Mouse (Mus musculus) heart, embryonic 14.5 days (tissue): ENCODE results near the gene Slc7a11. TPM values are rescaled to one million over a fixed set of nuclear protein-coding genes. Genes with fewer than 3 reads are reported as not detected.

Experiments used
- ATAC-seq: fragments of 200-750 bp; cut with Nextera tagmentation; 2 replicates; pipeline ENCODE4 v1.8.0; 2017; ENCODE audit warnings: low read depth, moderate TSS enrichment; ENCODE audit not compliant: insufficient number of reproducible peaks, insufficient read depth, low FRiP score
- H3K27ac ChIP-seq, 2 experiments: fragments of 200-500 bp in 1 of 2; fragments of 300-500 bp in 1 of 2; sonication (generic) in 1 of 2; replicated peaks in 1 of 2; 2 replicates each; pipeline ENCODE4 v1.5.1; 2012 to 2014; ENCODE audit warnings: low read depth in 2 of 2, low read length in 2 of 2, control low read depth in 1 of 2, mild to moderate bottlenecking in 1 of 2, mixed read lengths in 1 of 2; ENCODE audit not compliant: control insufficient read depth in 1 of 2, insufficient read depth in 1 of 2
- H3K27me3 ChIP-seq: fragments of 300-500 bp; sonication (generic); 2 replicates; pipeline ENCODE4 v1.6.1; 2014; ENCODE audit warnings: mild to moderate bottlenecking, low read length, control low read depth; ENCODE audit not compliant: control insufficient read depth, insufficient read depth
- H3K36me3 ChIP-seq: fragments of 300-500 bp; sonication (generic); 2 replicates; pipeline ENCODE4 v1.6.1; 2014; ENCODE audit warnings: mild to moderate bottlenecking, control low read depth, low read length, mixed read lengths; ENCODE audit not compliant: control insufficient read depth, insufficient read depth
- H3K4me1 ChIP-seq, 2 experiments: fragments of 200-500 bp in 1 of 2; fragments of 300-500 bp in 1 of 2; sonication (generic) in 1 of 2; 2 replicates each; pipeline ENCODE4 v1.6.1; 2012 to 2014; ENCODE audit warnings: low read length in 2 of 2, control low read depth in 1 of 2, mixed read lengths in 1 of 2; ENCODE audit not compliant: control insufficient read depth in 2 of 2, insufficient read depth in 2 of 2
- H3K4me2 ChIP-seq: fragments of 300-500 bp; sonication (generic); 2 replicates; pipeline ENCODE4 v1.6.1; 2014; ENCODE audit warnings: mild to moderate bottlenecking, low read length
- H3K4me3 ChIP-seq, 2 experiments: fragments of 200-500 bp in 1 of 2; fragments of 300-500 bp in 1 of 2; sonication (generic) in 1 of 2; 2 replicates each; pipeline ENCODE4 v1.5.1; 2012 to 2014; ENCODE audit warnings: low read length in 2 of 2, mild to moderate bottlenecking in 2 of 2, control low read depth in 1 of 2, low read depth in 1 of 2, moderate library complexity in 1 of 2; ENCODE audit not compliant: control insufficient read depth in 1 of 2, insufficient read depth in 1 of 2
- H3K9ac ChIP-seq: fragments of 300-500 bp; sonication (generic); 2 replicates; pipeline ENCODE4 v1.6.1; 2014; ENCODE audit warnings: mild to moderate bottlenecking, low read length
- H3K9me3 ChIP-seq: fragments of 300-500 bp; sonication (generic); 2 replicates; pipeline ENCODE4 v1.6.1; 2016; ENCODE audit warnings: low read length, control low read depth; ENCODE audit not compliant: control insufficient read depth
- WGBS: fragments of 180-500 bp; shearing (Covaris S2); extraction: QIAGEN DNeasy Blood & Tissue Kit; methylation state at CpG from one replicate; pipeline ENCODE4 v1.1.7; 2014; 5-methylcytosine and 5-hydroxymethylcytosine counted together
- polyA plus RNA-seq: library from polyadenylated mRNA; unstranded; fragments of >200 nt; fragmentation: Nextera tagmentation; extraction: Ambion mirVana; gene quantifications from 2 replicates; pipeline ENCODE4 v1.2.1, GENCODE M21; 2014

The Slc7a11 gene
- polyA plus RNA-seq, 1 experiment from 2014 or later, result 0.16 TPM

DNA sequence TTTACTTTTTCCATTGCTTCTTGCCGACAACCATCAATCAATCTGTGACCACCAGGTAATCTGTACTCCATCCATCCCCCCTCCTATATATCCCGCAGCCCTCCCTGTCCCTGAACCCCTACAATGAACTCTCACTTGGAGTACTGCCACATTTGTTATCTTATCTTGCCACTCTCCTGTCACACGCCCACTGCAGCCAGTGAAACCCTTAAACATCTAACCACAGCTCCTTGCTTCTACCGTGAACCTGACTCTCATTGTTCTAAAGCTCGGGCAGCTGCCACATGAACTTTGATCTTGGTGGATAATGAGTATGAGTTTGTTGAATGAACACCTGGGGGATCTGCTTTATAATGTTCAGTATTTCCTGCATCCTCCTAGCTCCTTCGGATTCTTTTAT, 140.8 kb downstream of the Slc7a11 start:
- no peak for ATAC-seq
- H3K9me3 ChIP-seq, result no peaks in the 10 kb centered on the region
- no peaks in the 10 kb centered on the region for H3K27me3 ChIP-seq
- H3K36me3 ChIP-seq, result no peaks in the 10 kb centered on the region
- 20% methylated on average over 6 of the region's 6 CpGs for WGBS
- H3K27ac ChIP-seq, result no peak overlapping the region
- no peak overlapping the region for H3K4me2 ChIP-seq
- H3K4me1 ChIP-seq, result no peaks in the 10 kb centered on the region
- H3K4me3 ChIP-seq, result no peak overlapping the region
- H3K9ac ChIP-seq, result no peak overlapping the region

GRCm38 (mm10) chr3:50300952-50301303, 142.5 kb downstream of the Slc7a11 start:
- H3K27ac ChIP-seq, result no peak overlapping the region
- no peaks in the 10 kb centered on the region for H3K9me3 ChIP-seq
- H3K36me3 ChIP-seq, result no peaks in the 10 kb centered on the region
- no peak overlapping the region for H3K4me3 ChIP-seq
- ATAC-seq, result no peak
- no peak overlapping the region for H3K9ac ChIP-seq
- no peaks in the 10 kb centered on the region for H3K27me3 ChIP-seq
- 4% methylated on average over 4 of the region's 4 CpGs for WGBS
- no peaks in the 10 kb centered on the region for H3K4me1 ChIP-seq
- no peak overlapping the region for H3K4me2 ChIP-seq

- H3K27me3 ChIP-seq, result no peaks in the 10 kb centered on the region
- 67% methylated on average over 17 of the region's 17 CpGs for WGBS
- H3K4me2 ChIP-seq, result no peak overlapping the region
- H3K27ac ChIP-seq, result no peak overlapping the region
- no peaks in the 10 kb centered on the region for H3K4me1 ChIP-seq
- no peak overlapping the region for H3K4me3 ChIP-seq
- H3K36me3 ChIP-seq, result no peaks in the 10 kb centered on the region
- no peak overlapping the region for H3K9ac ChIP-seq
- no peaks in the 10 kb centered on the region for H3K9me3 ChIP-seq
- no peak for ATAC-seq
Observed at GRCm38 (mm10) chr3:50300002-50300951, 143.1 kb downstream of the Slc7a11 start.

- WGBS, result 68% methylated on average over 7 of the region's 7 CpGs
- no peak for ATAC-seq
Observed at GRCm38 (mm10) chr3:50298366-50298991, 144.9 kb downstream of the Slc7a11 start.

DNA sequence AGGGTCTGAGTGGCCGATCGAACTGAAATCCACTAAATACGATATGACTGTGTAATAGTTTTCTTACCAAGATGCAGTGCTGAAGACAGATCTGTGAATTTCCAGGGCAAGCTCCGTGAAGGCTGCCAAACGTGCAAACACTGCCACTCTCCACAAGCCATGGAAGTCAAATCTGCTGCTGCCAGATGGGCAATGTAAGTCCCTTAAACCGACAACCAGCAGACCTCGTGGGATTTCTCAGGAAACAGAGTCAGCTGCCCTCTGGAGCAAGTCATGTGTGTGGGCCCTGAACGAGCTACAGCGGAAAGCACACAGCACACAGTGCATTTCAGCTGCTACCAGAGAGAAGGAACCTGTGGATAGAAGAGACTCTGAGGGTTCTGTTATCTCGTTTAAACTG, 146.5 kb downstream of the Slc7a11 start:
- Histone ChIP-seq H3K9me3 (no peaks in the 10 kb centered on the region), H3K4me1 (no peaks in the 10 kb centered on the region), H3K9ac (no peak overlapping the region), H3K27me3 (no peaks in the 10 kb centered on the region), H3K4me2 (no peak overlapping the region), H3K27ac (no peak overlapping the region), H3K36me3 (no peaks in the 10 kb centered on the region), H3K4me3 (no peak overlapping the region)
- ATAC-seq, result no peak
- 61% methylated on average over 10 of the region's 10 CpGs for WGBS

More at GRCm38 (mm10) chr3:50298366-50298991, 144.9 kb downstream of the Slc7a11 start:
- Histone ChIP-seq H3K4me3 (no peak overlapping the region), H3K9ac (no peak overlapping the region), H3K4me2 (no peak overlapping the region), H3K4me1 (no peaks in the 10 kb centered on the region), H3K36me3 (no peaks in the 10 kb centered on the region), H3K9me3 (no peaks in the 10 kb centered on the region), H3K27me3 (no peaks in the 10 kb centered on the region), H3K27ac (no peak overlapping the region)

DNA sequence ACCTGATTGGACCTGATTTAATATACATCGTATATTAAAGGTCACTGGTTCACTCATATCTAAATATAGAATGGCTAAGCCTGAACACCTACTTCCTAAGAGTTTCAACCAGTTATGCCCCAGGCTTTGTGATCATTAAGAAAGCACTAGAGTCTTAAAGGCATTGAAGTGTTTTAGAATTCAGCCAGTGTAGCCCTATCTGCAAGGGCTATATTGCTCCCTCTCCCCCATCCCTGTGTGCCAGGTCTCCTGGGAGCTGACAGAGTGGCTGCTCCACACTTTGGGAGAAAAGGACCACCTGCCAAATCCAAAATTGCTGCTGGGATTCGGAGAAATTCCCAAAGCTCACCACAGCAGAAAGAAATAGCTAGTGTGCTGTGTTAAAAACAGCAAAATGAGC, 168.4 kb downstream of the Slc7a11 start:
- H3K4me3 ChIP-seq, result no peak overlapping the region
- WGBS, result 53% methylated on average over 2 of the region's 2 CpGs

DNA sequence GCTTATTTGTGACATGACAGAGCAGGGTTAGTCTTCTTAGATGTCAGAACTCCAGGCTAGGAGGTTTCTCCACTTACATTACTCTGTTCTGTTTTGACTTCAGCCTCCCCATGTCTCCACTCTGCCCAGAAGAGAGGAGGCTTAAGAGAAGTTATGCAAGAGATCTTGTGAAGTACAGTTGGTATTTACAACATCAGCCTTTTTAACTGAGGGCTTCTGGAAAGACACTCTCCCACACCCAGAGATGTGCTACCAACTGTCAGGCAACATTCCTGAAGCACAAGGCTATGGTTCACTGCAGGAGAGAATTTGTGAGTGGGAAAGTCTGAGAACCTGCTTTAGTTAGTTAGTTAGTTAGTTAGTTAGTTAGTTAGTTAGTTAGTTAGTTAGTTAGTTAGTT, 171.2 kb downstream of the Slc7a11 start:
- Histone ChIP-seq H3K4me1 (no peaks in the 10 kb centered on the region), H3K4me2 (no peak overlapping the region), H3K27me3 (no peaks in the 10 kb centered on the region), H3K27ac (no peak overlapping the region), H3K36me3 (no peaks in the 10 kb centered on the region), H3K9ac (no peak overlapping the region), H3K4me3 (no peak overlapping the region), H3K9me3 (no peaks in the 10 kb centered on the region)
- ATAC-seq, result no peak

More for the DNA sequence above, 168.4 kb downstream of the Slc7a11 start:
- Histone ChIP-seq H3K27me3 (no peaks in the 10 kb centered on the region), H3K4me2 (no peak overlapping the region), H3K36me3 (no peaks in the 10 kb centered on the region), H3K27ac (no peak overlapping the region), H3K4me1 (no peaks in the 10 kb centered on the region), H3K9ac (no peak overlapping the region), H3K9me3 (no peaks in the 10 kb centered on the region)
- no peak for ATAC-seq
